Mouse (Mus musculus) CH12.LX (cell line): Measurements from ENCODE around the gene Olfr1065.
"Not testable (repeated sequence)": the region's sequence is repeated elsewhere in the genome, so short reads cannot be mapped to it uniquely, and the experiment has no call there.

Experiments
- CTCF ChIP-seq, 2 experiments: IDR thresholded peaks in 1 of 2; conservative IDR thresholded peaks in 1 of 2; 2 replicates each; pipeline ENCODE4 v1.5.1; 2011 to 2012; ENCODE audit warnings: low read depth in 2 of 2, low read length in 2 of 2, improper control_type of control experiment in 1 of 2, inconsistent platforms in 1 of 2, mild to moderate bottlenecking in 1 of 2, moderate library complexity in 1 of 2
- E2F4 ChIP-seq: IDR thresholded peaks from 2 replicates; pipeline ENCODE4 v1.6.1; 2011; ENCODE audit warnings: low read depth, low read length, improper control_type of control experiment; ENCODE audit not compliant: insufficient replicate concordance
- ELF1 ChIP-seq: IDR thresholded peaks from 2 replicates; pipeline ENCODE4 v1.6.1; 2014; ENCODE audit warnings: low read depth, mild to moderate bottlenecking, inconsistent platforms, low read length, improper control_type of control experiment
- IRF4 ChIP-seq: IDR thresholded peaks from 2 replicates; pipeline ENCODE4 v1.6.1; 2014; ENCODE audit warnings: low read depth, mild to moderate bottlenecking, inconsistent platforms, low read length, improper control_type of control experiment
- MAX ChIP-seq: IDR thresholded peaks from 2 replicates; pipeline ENCODE4 v1.6.1; 2011; ENCODE audit warnings: low read length, improper control_type of control experiment
- MEF2A ChIP-seq: IDR thresholded peaks from 2 replicates; pipeline ENCODE4 v1.6.1; 2014; ENCODE audit warnings: low read depth, mild to moderate bottlenecking, inconsistent platforms, low read length, improper control_type of control experiment, borderline replicate concordance
- POLR2AphosphoS2 ChIP-seq: IDR thresholded peaks from 2 replicates; pipeline ENCODE4 v1.6.1; 2011; ENCODE audit warnings: low read depth, low read length, improper control_type of control experiment

GRCm38 (mm10) chr2:86428511-86428910 lies 21.9 kb downstream of the Olfr1065 start:
- TF ChIP-seq IRF4; CTCF (conservative IDR thresholded peaks at IDR 0.05 in 1 of 2, IDR thresholded peaks at IDR 0.05 in 1 of 2; ENCODE audit: low read depth in 2 of 2, low read length in 2 of 2); MAX; POLR2AphosphoS2; ELF1; E2F4; MEF2A: not testable (repeated sequence)
